Mouse (Mus musculus) midbrain, embryonic 10.5 days (tissue): ENCODE data around the gene Dagla. TPM values are rescaled to one million over a fixed set of nuclear protein-coding genes. Genes with fewer than 3 reads are reported as not detected.

Experiments
- DNase-seq: peaks from one replicate; pipeline ENCODE4 v3.0.0-alpha.2; 2017; ENCODE audit warnings: low spot score
- H3K27ac ChIP-seq: fragments of 300-500 bp; sonication (generic); replicated peaks from 2 replicates; pipeline ENCODE4 v1.5.1; 2016; ENCODE audit warnings: mild to moderate bottlenecking
- H3K27me3 ChIP-seq: fragments of 300-500 bp; sonication (generic); 2 replicates; pipeline ENCODE4 v1.6.1; 2016; ENCODE audit warnings: low read depth, mild to moderate bottlenecking; ENCODE audit not compliant: poor library complexity, severe bottlenecking
- H3K36me3 ChIP-seq: fragments of 300-500 bp; sonication (generic); 2 replicates; pipeline ENCODE4 v1.6.1; 2016; ENCODE audit warnings: mild to moderate bottlenecking, moderate library complexity
- H3K4me1 ChIP-seq: fragments of 300-500 bp; sonication (generic); 2 replicates; pipeline ENCODE4 v1.6.1; 2016
- H3K4me3 ChIP-seq: fragments of 300-500 bp; sonication (generic); 2 replicates; pipeline ENCODE4 v1.5.1; 2016; ENCODE audit warnings: mild to moderate bottlenecking, moderate library complexity
- H3K9me3 ChIP-seq: fragments of 300-500 bp; sonication (generic); replicated peaks from 2 replicates; pipeline ENCODE4 v1.6.1; 2016; ENCODE audit warnings: mild to moderate bottlenecking
- whole genome bisulfite sequencing: fragments of 180-500 bp; shearing (Covaris S2); methylation state at CpG from one replicate; pipeline ENCODE4 v1.1.7; 2016; 5-methylcytosine and 5-hydroxymethylcytosine counted together
- polyA plus RNA-seq: library from polyadenylated mRNA; unstranded; fragments of >200 nt; fragmentation: Nextera tagmentation; extraction: Ambion mirVana; gene quantifications from 2 replicates; pipeline ENCODE4 v1.2.1, GENCODE M21; 2016

Dagla gene
- polyA plus RNA-seq, 1 experiment from 2014 or later: 1.8 TPM

- Histone ChIP-seq H3K4me3 (no peak overlapping the region), H3K27me3 (peaks cover 10% of the 10 kb centered on the region; the same call in 1 of the 2 replicates), H3K27ac (peak overlapping the region; percentile 15; the same call in 1 of the 2 replicates), H3K9me3 (no peaks in the 10 kb centered on the region), H3K4me1 (peaks cover 46% of the 10 kb centered on the region), H3K36me3 (no peaks in the 10 kb centered on the region)
- DNase-seq: no peak
- 77% methylated on average over 16 of the region's 16 CpGs for WGBS
Observed at GRCm38 (mm10) chr19:10290153-10290945, 14.3 kb downstream of the Dagla start.

GRCm38 (mm10) chr19:10289609-10290150 is 15.0 kb downstream of the Dagla start:
- 0 out of 2 replicates have a peak, but pooled peaks cover 5% of the 10 kb centered on the region for H3K27me3 ChIP-seq

GRCm38 (mm10) chr19:10288125-10289040 is 16.3 kb downstream of the Dagla start:
- Histone ChIP-seq H3K27me3 (no peaks in the 10 kb centered on the region), H3K4me1 (peaks cover 33% of the 10 kb centered on the region), H3K4me3 (no peak overlapping the region), H3K27ac (peak overlapping the region; percentile 14; the same call in 1 of the 2 replicates), H3K9me3 (no peaks in the 10 kb centered on the region), H3K36me3 (no peaks in the 10 kb centered on the region)
- WGBS: 91% methylated on average over 8 of the region's 8 CpGs
- no peak for DNase-seq

More at GRCm38 (mm10) chr19:10289609-10290150, 15.0 kb downstream of the Dagla start:
- DNase-seq: no peak
- no peaks in the 10 kb centered on the region for H3K9me3 ChIP-seq
- 91% methylated on average over 4 of the region's 4 CpGs for WGBS
- peak overlapping the region; percentile 15; the same call in 1 of the 2 replicates for H3K27ac ChIP-seq
- H3K36me3 ChIP-seq: no peaks in the 10 kb centered on the region
- H3K4me3 ChIP-seq: no peak overlapping the region
- H3K4me1 ChIP-seq: peaks cover 40% of the 10 kb centered on the region

GRCm38 (mm10) chr19:10286458-10286872 is 18.2 kb downstream of the Dagla start:
- WGBS: 79% methylated on average over 10 of the region's 10 CpGs
- no peak for DNase-seq
- H3K4me1 ChIP-seq: peaks cover 25% of the 10 kb centered on the region
- H3K27ac ChIP-seq: peak overlapping the region; percentile 63; the same call in 1 of the 2 replicates
- no peak overlapping the region for H3K4me3 ChIP-seq
- H3K27me3 ChIP-seq: no peaks in the 10 kb centered on the region
- no peaks in the 10 kb centered on the region for H3K36me3 ChIP-seq
- H3K9me3 ChIP-seq: no peaks in the 10 kb centered on the region

- WGBS: 80% methylated on average over 14 of the region's 14 CpGs
- H3K27ac ChIP-seq: no peak overlapping the region
- peaks cover 28% of the 10 kb centered on the region for H3K4me1 ChIP-seq
- no peak overlapping the region for H3K4me3 ChIP-seq
- H3K36me3 ChIP-seq: no peaks in the 10 kb centered on the region
- no peaks in the 10 kb centered on the region for H3K9me3 ChIP-seq
- DNase-seq: no peak
- peaks cover 43% of the 10 kb centered on the region for H3K27me3 ChIP-seq
Observed at GRCm38 (mm10) chr19:10280771-10281540, 23.7 kb downstream of the Dagla start.

GRCm38 (mm10) chr19:10279668-10280067 is 25.0 kb downstream of the Dagla start:
- peaks cover 52% of the 10 kb centered on the region for H3K27me3 ChIP-seq
- DNase-seq: no peak
- no peaks in the 10 kb centered on the region for H3K36me3 ChIP-seq
- H3K4me3 ChIP-seq: no peak overlapping the region
- WGBS: 85% methylated on average over 9 of the region's 9 CpGs
- peaks cover 25% of the 10 kb centered on the region for H3K4me1 ChIP-seq
- H3K9me3 ChIP-seq: no peaks in the 10 kb centered on the region
- H3K27ac ChIP-seq: no peak overlapping the region

GRCm38 (mm10) chr19:10278669-10279324 is 25.9 kb downstream of the Dagla start:
- peaks cover 52% of the 10 kb centered on the region for H3K27me3 ChIP-seq
- no peak overlapping the region for H3K4me3 ChIP-seq
- H3K27ac ChIP-seq: no peak overlapping the region; the same call in 1 of the 2 replicates
- H3K4me1 ChIP-seq: peaks cover 32% of the 10 kb centered on the region
- no peaks in the 10 kb centered on the region for H3K9me3 ChIP-seq
- DNase-seq: no peak
- no peaks in the 10 kb centered on the region for H3K36me3 ChIP-seq
- WGBS: 32% methylated on average over 6 of the region's 6 CpGs

- peak overlapping the region; percentile 23; the same call in 1 of the 2 replicates for H3K4me3 ChIP-seq
- H3K4me1 ChIP-seq: peaks cover 42% of the 10 kb centered on the region
- H3K9me3 ChIP-seq: no peaks in the 10 kb centered on the region
- H3K27me3 ChIP-seq: peaks cover 52% of the 10 kb centered on the region
- WGBS: 11% methylated on average over 5 of the region's 5 CpGs
- no peak for DNase-seq
- H3K36me3 ChIP-seq: no peaks in the 10 kb centered on the region
- peak overlapping the region; percentile 47 for H3K27ac ChIP-seq
Observed at GRCm38 (mm10) chr19:10277759-10278158, 26.9 kb downstream of the Dagla start.

- WGBS: 3% methylated on average over 17 of the region's 17 CpGs
- H3K27me3 ChIP-seq: peaks cover 52% of the 10 kb centered on the region
- peak overlapping the region; percentile 47 for H3K27ac ChIP-seq
Observed at GRCm38 (mm10) chr19:10277331-10277730, 27.3 kb downstream of the Dagla start.

GRCm38 (mm10) chr19:10276483-10277144 is 28.1 kb downstream of the Dagla start:
- Histone ChIP-seq H3K27ac (no peak overlapping the region), H3K4me1 (peaks cover 48% of the 10 kb centered on the region), H3K27me3 (peaks cover 52% of the 10 kb centered on the region), H3K4me3 (no peak overlapping the region), H3K36me3 (no peaks in the 10 kb centered on the region), H3K9me3 (no peaks in the 10 kb centered on the region)
- WGBS: 70% methylated on average over 12 of the region's 12 CpGs
- no peak for DNase-seq

More at GRCm38 (mm10) chr19:10277331-10277730, 27.3 kb downstream of the Dagla start:
- H3K9me3 ChIP-seq: no peaks in the 10 kb centered on the region
- H3K36me3 ChIP-seq: no peaks in the 10 kb centered on the region
- H3K4me1 ChIP-seq: peaks cover 47% of the 10 kb centered on the region
- peak; percentile 36 for DNase-seq
- peak overlapping the region; percentile 23; the same call in 1 of the 2 replicates for H3K4me3 ChIP-seq

GRCm38 (mm10) chr19:10274056-10274455 is 30.6 kb downstream of the Dagla start:
- H3K27ac ChIP-seq: 0 out of 2 replicates have a peak overlapping the region, but pooled peaks have one; percentile 38
- peaks cover 44% of the 10 kb centered on the region for H3K27me3 ChIP-seq
- 55% methylated on average over 5 of the region's 5 CpGs for WGBS
- H3K9me3 ChIP-seq: no peaks in the 10 kb centered on the region
- no peak for DNase-seq
- no peaks in the 10 kb centered on the region for H3K36me3 ChIP-seq
- no peak overlapping the region for H3K4me3 ChIP-seq
- H3K4me1 ChIP-seq: peaks cover 48% of the 10 kb centered on the region
